Mouse (Mus musculus): ENCODE data around the gene Nell2. TPM values are rescaled to one million over a fixed set of nuclear protein-coding genes. Genes with fewer than 3 reads are reported as not detected.
"Not testable (repeated sequence)": the region's sequence is repeated elsewhere in the genome, so short reads cannot be mapped to it uniquely, and the experiment has no call there.

Nell2 gene
- polyA plus RNA-seq, 1 experiment from 2014 or later: 14.3 TPM

GRCm38 (mm10) chr15:95525997-95526396 is 2.4 kb downstream of the Nell2 start:
- peaks cover 34% of the 10 kb centered on the region for H3K27me3 ChIP-seq (replicated peaks)
- H3K4me1 ChIP-seq: 0 out of 2 replicates have a peak, but pooled peaks cover 4% of the 10 kb centered on the region
- H3K36me3 ChIP-seq: no peaks in the 10 kb centered on the region
- WGBS: 9% methylated on average over 5 of the region's 5 CpGs
- no peaks in the 10 kb centered on the region for H3K9me3 ChIP-seq
- no peak overlapping the region for H3K4me2 ChIP-seq
- H3K27ac ChIP-seq: no peak overlapping the region
- H3K4me3 ChIP-seq (replicated peaks): no peak overlapping the region
- H3K9ac ChIP-seq: no peak overlapping the region
- no peak for ATAC-seq (ENCODE audit: insufficient read depth, low FRiP score, low read depth)

- Histone ChIP-seq H3K9me3 (no peaks in the 10 kb centered on the region), H3K4me2 (no peak overlapping the region), H3K9ac (no peak overlapping the region), H3K27ac (no peak overlapping the region), H3K27me3 (replicated peaks) (no peaks in the 10 kb centered on the region), H3K4me3 (replicated peaks) (no peak overlapping the region), H3K36me3 (no peaks in the 10 kb centered on the region), H3K4me1 (no peaks in the 10 kb centered on the region)
- 64% methylated on average over 3 of the region's 3 CpGs for WGBS
- ATAC-seq (ENCODE audit: insufficient read depth, low FRiP score, low read depth): no peak
Measured at GRCm38 (mm10) chr15:95518204-95518603, 10.2 kb downstream of the Nell2 start.

- not testable (repeated sequence) for H3K4me3 ChIP-seq (replicated peaks); H3K9ac ChIP-seq; H3K9me3 ChIP-seq; H3K27ac ChIP-seq; H3K4me2 ChIP-seq; H3K4me1 ChIP-seq; ATAC-seq (ENCODE audit: insufficient read depth, low FRiP score, low read depth); H3K27me3 ChIP-seq (replicated peaks); H3K36me3 ChIP-seq
- 75% methylated on average over 2 of the region's 2 CpGs for WGBS
Measured at GRCm38 (mm10) chr15:95513306-95513705, 15.1 kb downstream of the Nell2 start.

- no peak overlapping the region for H3K4me3 ChIP-seq (replicated peaks)
- no peak overlapping the region for H3K4me2 ChIP-seq
- no peak overlapping the region for H3K9ac ChIP-seq
- H3K4me1 ChIP-seq: no peaks in the 10 kb centered on the region
- no peak overlapping the region for H3K27ac ChIP-seq
- H3K36me3 ChIP-seq: no peaks in the 10 kb centered on the region
- no peaks in the 10 kb centered on the region for H3K9me3 ChIP-seq
- ATAC-seq (ENCODE audit: insufficient read depth, low FRiP score, low read depth): no peak
- 64% methylated on average over 4 of the region's 4 CpGs for WGBS
- no peaks in the 10 kb centered on the region for H3K27me3 ChIP-seq (replicated peaks)
Measured at GRCm38 (mm10) chr15:95495666-95496065, 32.7 kb downstream of the Nell2 start.

GRCm38 (mm10) chr15:95495193-95495592 is 33.2 kb downstream of the Nell2 start:
- no peak overlapping the region for H3K4me2 ChIP-seq

GRCm38 (mm10) chr15:95492201-95492600 is 36.2 kb downstream of the Nell2 start:
- H3K27ac ChIP-seq: no peak overlapping the region
- no peaks in the 10 kb centered on the region for H3K4me1 ChIP-seq
- H3K4me2 ChIP-seq: no peak overlapping the region
- 58% methylated on average over 5 of the region's 5 CpGs for WGBS
- H3K9ac ChIP-seq: no peak overlapping the region
- no peak for ATAC-seq (ENCODE audit: insufficient read depth, low FRiP score, low read depth)
- no peaks in the 10 kb centered on the region for H3K27me3 ChIP-seq (replicated peaks)
- H3K9me3 ChIP-seq: no peaks in the 10 kb centered on the region
- no peak overlapping the region for H3K4me3 ChIP-seq (replicated peaks)
- H3K36me3 ChIP-seq: no peaks in the 10 kb centered on the region

More at GRCm38 (mm10) chr15:95495193-95495592, 33.2 kb downstream of the Nell2 start:
- ATAC-seq (ENCODE audit: insufficient read depth, low FRiP score, low read depth): no peak
- Histone ChIP-seq H3K36me3 (no peaks in the 10 kb centered on the region), H3K9me3 (no peaks in the 10 kb centered on the region), H3K27me3 (replicated peaks) (no peaks in the 10 kb centered on the region), H3K4me3 (replicated peaks) (no peak overlapping the region), H3K27ac (no peak overlapping the region), H3K4me1 (no peaks in the 10 kb centered on the region), H3K9ac (no peak overlapping the region)
- WGBS: 87% methylated on average over 8 of the region's 8 CpGs

- Histone ChIP-seq H3K27me3 (replicated peaks) (no peaks in the 10 kb centered on the region), H3K27ac (no peak overlapping the region), H3K36me3 (no peaks in the 10 kb centered on the region), H3K4me1 (no peaks in the 10 kb centered on the region), H3K9ac (no peak overlapping the region), H3K4me3 (replicated peaks) (no peak overlapping the region), H3K9me3 (no peaks in the 10 kb centered on the region), H3K4me2 (no peak overlapping the region)
- whole genome bisulfite sequencing: 74% methylated on average over 4 of the region's 4 CpGs
- no peak for ATAC-seq (ENCODE audit: insufficient read depth, low FRiP score, low read depth)
Measured at GRCm38 (mm10) chr15:95489174-95489573, 39.2 kb downstream of the Nell2 start.

GRCm38 (mm10) chr15:95487961-95488360 is 40.4 kb downstream of the Nell2 start:
- ATAC-seq (ENCODE audit: insufficient read depth, low FRiP score, low read depth): no peak
- Histone ChIP-seq H3K27ac (no peak overlapping the region), H3K9me3 (no peaks in the 10 kb centered on the region), H3K9ac (no peak overlapping the region), H3K4me2 (no peak overlapping the region), H3K4me1 (no peaks in the 10 kb centered on the region), H3K27me3 (replicated peaks) (no peaks in the 10 kb centered on the region), H3K36me3 (no peaks in the 10 kb centered on the region), H3K4me3 (replicated peaks) (no peak overlapping the region)
- WGBS: 84% methylated on average over 5 of the region's 5 CpGs

- Histone ChIP-seq H3K36me3 (no peaks in the 10 kb centered on the region), H3K9me3 (no peaks in the 10 kb centered on the region), H3K4me3 (replicated peaks) (no peak overlapping the region), H3K27ac (no peak overlapping the region), H3K4me1 (no peaks in the 10 kb centered on the region), H3K27me3 (replicated peaks) (no peaks in the 10 kb centered on the region), H3K9ac (no peak overlapping the region), H3K4me2 (no peak overlapping the region)
- WGBS: 67% methylated on average over 9 of the region's 9 CpGs
- ATAC-seq (ENCODE audit: insufficient read depth, low FRiP score, low read depth): no peak
Measured at GRCm38 (mm10) chr15:95482002-95482401, 46.4 kb downstream of the Nell2 start.

GRCm38 (mm10) chr15:95481585-95481984 is 46.8 kb downstream of the Nell2 start:
- WGBS: 79% methylated on average over 4 of the region's 4 CpGs
- H3K27me3 ChIP-seq (replicated peaks): no peaks in the 10 kb centered on the region
- H3K9me3 ChIP-seq: no peaks in the 10 kb centered on the region
- ATAC-seq (ENCODE audit: insufficient read depth, low FRiP score, low read depth): no peak
- no peak overlapping the region for H3K4me2 ChIP-seq
- no peak overlapping the region for H3K9ac ChIP-seq
- no peak overlapping the region for H3K27ac ChIP-seq
- no peaks in the 10 kb centered on the region for H3K36me3 ChIP-seq
- no peaks in the 10 kb centered on the region for H3K4me1 ChIP-seq
- H3K4me3 ChIP-seq (replicated peaks): no peak overlapping the region

- no peak overlapping the region for H3K4me2 ChIP-seq
- H3K9me3 ChIP-seq: no peaks in the 10 kb centered on the region
- no peaks in the 10 kb centered on the region for H3K36me3 ChIP-seq
- no peak overlapping the region for H3K4me3 ChIP-seq (replicated peaks)
- no peak overlapping the region for H3K27ac ChIP-seq
- WGBS: 85% methylated on average over 3 of the region's 3 CpGs
- H3K9ac ChIP-seq: no peak overlapping the region
- H3K4me1 ChIP-seq: no peaks in the 10 kb centered on the region
- no peak for ATAC-seq (ENCODE audit: insufficient read depth, low FRiP score, low read depth)
- no peaks in the 10 kb centered on the region for H3K27me3 ChIP-seq (replicated peaks)
Measured at GRCm38 (mm10) chr15:95476440-95476839, 51.9 kb downstream of the Nell2 start.

- H3K9ac ChIP-seq: no peak overlapping the region
- no peaks in the 10 kb centered on the region for H3K9me3 ChIP-seq
- no peak overlapping the region for H3K27ac ChIP-seq
- WGBS: 74% methylated on average over 6 of the region's 6 CpGs
- ATAC-seq (ENCODE audit: insufficient read depth, low FRiP score, low read depth): no peak
- H3K4me1 ChIP-seq: no peaks in the 10 kb centered on the region
- H3K4me3 ChIP-seq (replicated peaks): no peak overlapping the region
- H3K27me3 ChIP-seq (replicated peaks): no peaks in the 10 kb centered on the region
- no peaks in the 10 kb centered on the region for H3K36me3 ChIP-seq
- H3K4me2 ChIP-seq: no peak overlapping the region
Measured at GRCm38 (mm10) chr15:95473976-95474375, 54.4 kb downstream of the Nell2 start.

GRCm38 (mm10) chr15:95467195-95467594 is 61.2 kb downstream of the Nell2 start:
- WGBS: 23% methylated on average over 6 of the region's 6 CpGs

More at GRCm38 (mm10) chr15:95467195-95467594, 61.2 kb downstream of the Nell2 start:
- Histone ChIP-seq H3K9me3 (no peaks in the 10 kb centered on the region), H3K4me3 (replicated peaks) (no peak overlapping the region), H3K9ac (no peak overlapping the region), H3K36me3 (no peaks in the 10 kb centered on the region), H3K4me2 (no peak overlapping the region), H3K27ac (no peak overlapping the region), H3K4me1 (no peaks in the 10 kb centered on the region), H3K27me3 (replicated peaks) (no peaks in the 10 kb centered on the region)
- no peak for ATAC-seq (ENCODE audit: insufficient read depth, low FRiP score, low read depth)

All from stomach, embryonic 15.5 days (tissue).